Mouse (Mus musculus) hindbrain, embryonic 13.5 days (tissue): Measurements from ENCODE around the gene Gm4307. TPM values are rescaled to one million over a fixed set of nuclear protein-coding genes. Genes with fewer than 3 reads are reported as not detected.
"Not testable (repeated sequence)": the region's sequence is repeated elsewhere in the genome, so short reads cannot be mapped to it uniquely, and the experiment has no call there.

ENCODE experiments used
- ATAC-seq: fragments of 200-750 bp; cut with Nextera tagmentation; 2 replicates; pipeline ENCODE4 v1.8.0; 2017; ENCODE audit warnings: moderate TSS enrichment; ENCODE audit not compliant: low FRiP score
- H3K27ac ChIP-seq: fragments of 300-500 bp; sonication (generic); 2 replicates; pipeline ENCODE4 v1.5.1; 2015; ENCODE audit warnings: inconsistent platforms, mild to moderate bottlenecking, moderate library complexity
- H3K27me3 ChIP-seq: fragments of 300-500 bp; sonication (generic); 2 replicates; pipeline ENCODE4 v1.6.1; 2015; ENCODE audit warnings: mild to moderate bottlenecking, inconsistent platforms
- H3K36me3 ChIP-seq: fragments of 300-500 bp; sonication (generic); 2 replicates; pipeline ENCODE4 v1.6.1; 2015; ENCODE audit warnings: mild to moderate bottlenecking, inconsistent platforms
- H3K4me1 ChIP-seq: fragments of 300-500 bp; sonication (generic); replicated peaks from 2 replicates; pipeline ENCODE4 v1.6.1; 2015; ENCODE audit warnings: inconsistent platforms
- H3K4me2 ChIP-seq: fragments of 300-500 bp; sonication (generic); 2 replicates; pipeline ENCODE4 v1.6.1; 2015; ENCODE audit warnings: inconsistent platforms, mild to moderate bottlenecking, moderate library complexity
- H3K4me3 ChIP-seq: fragments of 300-500 bp; sonication (generic); 2 replicates; pipeline ENCODE4 v1.5.1; 2015; ENCODE audit warnings: mild to moderate bottlenecking, inconsistent platforms
- H3K9ac ChIP-seq: fragments of 300-500 bp; sonication (generic); 2 replicates; pipeline ENCODE4 v1.6.1; 2015; ENCODE audit warnings: mild to moderate bottlenecking, inconsistent platforms
- H3K9me3 ChIP-seq: fragments of 300-500 bp; sonication (generic); 2 replicates; pipeline ENCODE4 v1.6.1; 2016; ENCODE audit warnings: inconsistent platforms
- WGBS: fragments of 180-500 bp; shearing (Covaris S2); methylation state at CpG from one replicate; pipeline ENCODE4 v1.1.7; 2015; 5-methylcytosine and 5-hydroxymethylcytosine counted together
- polyA plus RNA-seq: library from polyadenylated mRNA; unstranded; fragments of >200 nt; fragmentation: Nextera tagmentation; extraction: Ambion mirVana; gene quantifications from 2 replicates; pipeline ENCODE4 v1.2.1, GENCODE M21; 2015

The Gm4307 gene
- not detected in 2 replicates for polyA plus RNA-seq

DNA sequence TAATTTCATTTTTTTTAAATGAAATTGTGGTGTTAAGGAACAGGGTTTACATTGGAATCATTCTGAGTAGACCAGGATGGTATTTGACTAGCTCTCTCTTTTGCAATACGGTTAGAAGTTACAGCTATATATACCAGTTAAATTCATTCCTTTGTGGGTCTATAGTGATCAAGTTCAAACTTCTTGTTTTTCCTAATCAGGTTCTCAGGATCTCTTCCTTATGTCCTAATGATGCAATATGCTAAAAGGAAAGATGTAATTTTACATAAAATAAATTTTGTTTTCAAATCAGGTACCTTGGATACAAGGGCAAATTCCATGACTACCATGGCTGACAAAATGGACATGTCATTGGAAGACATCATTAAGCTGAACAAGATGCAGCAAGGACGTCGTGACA, at the start of gene Gm4307:
Gene Gm4307, plus strand, starts transcription at position 301 of the 400 bp plus-strand sequence.
- WGBS: no CpG with 5 or more reads among the region's 3 CpGs

GRCm38 (mm10) chr10:100335376-100335775, 25.8 kb upstream of the Gm4307 start, which contains the start of gene Gm4301:
Gm4301 (plus strand) TSS chr10:100335676.
- no CpG with 5 or more reads among the region's 2 CpGs for WGBS
- not testable (repeated sequence) for H3K4me1 ChIP-seq, ATAC-seq, H3K4me3 ChIP-seq, H3K27me3 ChIP-seq, H3K36me3 ChIP-seq, H3K9me3 ChIP-seq, H3K27ac ChIP-seq, H3K9ac ChIP-seq, H3K4me2 ChIP-seq

More for the DNA sequence above, at the start of gene Gm4307:
- not testable (repeated sequence) for H3K4me1 ChIP-seq, H3K4me3 ChIP-seq, H3K27ac ChIP-seq, ATAC-seq, H3K27me3 ChIP-seq, H3K36me3 ChIP-seq, H3K9me3 ChIP-seq, H3K9ac ChIP-seq, H3K4me2 ChIP-seq

DNA sequence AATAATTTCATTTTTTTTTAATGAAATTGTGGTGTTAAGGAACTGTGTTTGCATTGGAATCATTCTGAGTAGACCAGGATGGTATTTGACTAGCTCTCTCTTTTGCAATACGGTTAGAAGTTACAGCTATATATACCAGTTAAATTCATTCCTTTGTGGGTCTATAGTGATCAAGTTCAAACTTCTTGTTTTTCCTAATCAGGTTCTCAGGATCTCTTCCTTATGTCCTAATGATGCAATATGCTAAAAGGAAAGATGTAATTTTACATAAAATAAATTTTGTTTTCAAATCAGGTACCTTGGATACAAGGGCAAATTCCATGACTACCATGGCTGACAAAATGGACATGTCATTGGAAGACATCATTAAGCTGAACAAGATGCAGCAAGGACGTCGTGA, 20.6 kb upstream of the Gm4307 start, which contains the start of gene Gm4302:
Gene Gm4302, plus strand, starts transcription at position 301 of the 400 bp plus-strand sequence.
- H3K4me1 ChIP-seq, H3K27me3 ChIP-seq, H3K36me3 ChIP-seq, H3K4me3 ChIP-seq, H3K9ac ChIP-seq, H3K9me3 ChIP-seq, H3K4me2 ChIP-seq, H3K27ac ChIP-seq, ATAC-seq: not testable (repeated sequence)
- no CpG with 5 or more reads among the region's 3 CpGs for WGBS

GRCm38 (mm10) chr10:100345672-100346071, 15.5 kb upstream of the Gm4307 start, which contains the start of gene Gm4303:
Gm4303 (plus strand) TSS chr10:100345972.
- H3K4me1 ChIP-seq, H3K36me3 ChIP-seq, H3K9ac ChIP-seq, H3K4me3 ChIP-seq, H3K4me2 ChIP-seq, H3K27ac ChIP-seq, H3K9me3 ChIP-seq, ATAC-seq, H3K27me3 ChIP-seq: not testable (repeated sequence)
- no CpG with 5 or more reads among the region's 3 CpGs for WGBS

GRCm38 (mm10) chr10:100350793-100351192, 10.3 kb upstream of the Gm4307 start, which contains the start of gene Gm4305:
Gm4305 (plus strand) TSS chr10:100351093.
- ATAC-seq, H3K4me2 ChIP-seq, H3K27ac ChIP-seq, H3K27me3 ChIP-seq, H3K9me3 ChIP-seq, H3K4me1 ChIP-seq, H3K4me3 ChIP-seq, H3K9ac ChIP-seq, H3K36me3 ChIP-seq: not testable (repeated sequence)
- WGBS: no CpG with 5 or more reads among the region's 3 CpGs

- H3K9ac ChIP-seq, H3K4me2 ChIP-seq, H3K36me3 ChIP-seq, H3K4me1 ChIP-seq, ATAC-seq, H3K27me3 ChIP-seq, H3K9me3 ChIP-seq, H3K4me3 ChIP-seq, H3K27ac ChIP-seq: not testable (repeated sequence)
- WGBS: 97% methylated on average over 2 of the region's 2 CpGs
These were observed 4.3 kb upstream of the Gm4307 start for GRCm38 (mm10) chr10:100356841-100357240.

DNA sequence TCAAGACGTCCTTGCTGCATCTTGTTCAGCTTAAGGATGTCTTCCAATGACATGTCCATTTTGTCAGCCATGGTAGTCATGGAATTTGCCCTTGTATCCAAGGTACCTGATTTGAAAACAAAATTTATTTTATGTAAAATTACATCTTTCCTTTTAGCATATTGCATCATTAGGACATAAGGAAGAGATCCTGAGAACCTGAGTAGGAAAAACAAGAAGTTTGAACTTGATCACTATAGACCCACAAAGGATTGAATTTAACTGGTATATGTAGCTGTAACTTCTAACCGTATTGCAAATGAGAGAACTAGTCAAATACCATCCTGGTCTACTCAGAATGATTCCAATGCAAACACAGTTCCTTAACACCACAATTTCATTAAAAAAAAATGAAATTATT, 21.3 kb downstream of the Gm4307 start, which contains the start of gene Gm4312:
Gene Gm4312, minus strand, starts transcription at position 101 of the 400 bp plus-strand sequence.
- ATAC-seq, H3K4me3 ChIP-seq, H3K27me3 ChIP-seq, H3K27ac ChIP-seq, H3K36me3 ChIP-seq, H3K9ac ChIP-seq, H3K4me2 ChIP-seq, H3K9me3 ChIP-seq, H3K4me1 ChIP-seq: not testable (repeated sequence)
- no CpG with 5 or more reads among the region's 2 CpGs for WGBS

DNA sequence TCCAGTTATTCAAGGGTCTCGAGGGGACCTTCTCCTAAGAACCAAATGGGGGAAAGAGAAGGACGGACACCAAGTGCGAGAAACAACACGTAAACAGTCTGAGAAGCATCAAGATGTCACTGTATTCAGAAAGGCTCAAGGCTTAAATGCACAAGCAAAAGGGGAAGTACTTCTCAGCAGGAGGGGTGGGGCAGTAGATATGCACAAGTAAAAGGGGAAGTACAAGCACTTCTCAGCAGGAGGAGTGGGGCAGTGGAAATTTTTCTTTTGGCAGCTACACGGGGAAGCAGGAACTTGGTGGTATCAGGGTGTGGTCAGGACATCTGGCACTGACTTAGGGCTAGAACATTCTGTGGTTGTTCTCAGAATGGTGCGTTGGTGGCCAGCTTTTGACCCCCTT, 41.2 kb downstream of the Gm4307 start:
- not testable (repeated sequence) for H3K9me3 ChIP-seq, H3K27me3 ChIP-seq, ATAC-seq, H3K9ac ChIP-seq, H3K4me3 ChIP-seq, H3K4me2 ChIP-seq, H3K36me3 ChIP-seq, H3K27ac ChIP-seq, H3K4me1 ChIP-seq
- WGBS: 91% methylated on average over 6 of the region's 6 CpGs

Other genes with a start within 250 kb of the Gm4307 start
- gene Gm4301, start 25.7 kb upstream of the Gm4307 start, polyA plus RNA-seq: not detected in 2 replicates
- gene Gm4302, start 20.5 kb upstream of the Gm4307 start, polyA plus RNA-seq: not detected in 2 replicates
- gene Gm4303, start 15.4 kb upstream of the Gm4307 start, polyA plus RNA-seq: not detected in 2 replicates
- not detected in 2 replicates for gene Gm4305, start 10.2 kb upstream of the Gm4307 start, polyA plus RNA-seq
- gene Gm4312, start 21.2 kb downstream of the Gm4307 start, polyA plus RNA-seq: not detected in 2 replicates
- 9.5 and 11.8 TPM in 2 replicates for gene Tmtc3, start 126.0 kb downstream of the Gm4307 start, polyA plus RNA-seq
- gene Cep290, start 126.2 kb downstream of the Gm4307 start, polyA plus RNA-seq: 6.5 and 6.6 TPM in 2 replicates
- gene 4930430F08Rik, start 229.1 kb downstream of the Gm4307 start, polyA plus RNA-seq: 10.8 and 14.5 TPM in 2 replicates
- 0.14 TPM in 1 of 2 replicates, not detected in the other for gene 1700017N19Rik, start 229.1 kb downstream of the Gm4307 start, polyA plus RNA-seq